Mouse (Mus musculus) ovary, adult 10 weeks (tissue): ENCODE measurements around the gene Reg3b. TPM values are rescaled to one million over a fixed set of nuclear protein-coding genes. Genes with fewer than 3 reads are reported as not detected.

ENCODE experiments used
- polyA plus RNA-seq: library from polyadenylated mRNA; stranded (reverse); fragments of 350-450 nt; fragmentation: Illumina TruSeq; extraction: RNeasy Lipid Tissue Mini Kit (QIAGEN cat#74804); gene quantifications from one replicate; pipeline ENCODE4 v1.2.3, GENCODE M21; 2014

The Reg3b gene
- polyA plus RNA-seq: not detected

DNA sequence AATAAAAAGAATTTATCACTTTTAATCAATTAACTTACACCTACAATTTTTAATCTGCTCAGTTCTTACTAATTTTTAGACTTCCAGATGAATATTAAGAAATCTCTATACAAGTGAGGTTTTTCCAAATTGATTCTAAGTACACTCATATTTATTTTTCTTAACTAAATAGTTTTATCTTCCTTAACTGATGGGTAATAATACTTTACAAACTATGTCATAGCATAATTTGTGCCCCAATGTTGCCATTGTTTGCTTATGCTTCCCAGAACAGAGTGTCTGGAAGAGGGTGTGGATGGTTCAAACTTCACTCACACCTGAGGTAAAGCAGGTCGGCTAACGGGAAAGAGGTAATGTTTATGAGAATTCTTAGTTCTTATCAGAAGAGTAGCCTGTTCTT lies at the start of gene Reg3b:
Gene Reg3b, plus strand, starts transcription at position 301 of the 400 bp plus-strand sequence.

DNA sequence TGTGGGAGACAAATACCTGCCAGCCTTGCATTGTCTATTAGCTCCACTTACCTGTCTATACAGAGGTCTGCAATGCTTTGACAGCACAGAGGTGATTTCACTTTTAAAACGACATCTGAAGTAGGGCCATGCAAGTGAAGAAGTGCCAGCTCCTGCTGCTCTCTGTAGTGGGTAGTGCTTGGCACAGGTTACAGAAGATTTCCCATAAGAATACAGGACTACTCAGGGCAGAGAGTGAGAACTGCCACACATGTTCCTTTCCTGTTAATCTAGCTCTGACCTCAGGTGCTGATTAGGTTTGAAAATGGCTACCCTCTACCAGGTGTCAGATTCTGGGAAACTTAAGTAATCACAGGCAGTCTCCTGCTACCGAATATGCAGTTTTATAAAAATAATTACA lies 8.3 kb downstream of the Reg3b start, which contains the start of gene Reg3d:
Gene Reg3d, minus strand, starts transcription at position 101 of the 400 bp plus-strand sequence.

DNA sequence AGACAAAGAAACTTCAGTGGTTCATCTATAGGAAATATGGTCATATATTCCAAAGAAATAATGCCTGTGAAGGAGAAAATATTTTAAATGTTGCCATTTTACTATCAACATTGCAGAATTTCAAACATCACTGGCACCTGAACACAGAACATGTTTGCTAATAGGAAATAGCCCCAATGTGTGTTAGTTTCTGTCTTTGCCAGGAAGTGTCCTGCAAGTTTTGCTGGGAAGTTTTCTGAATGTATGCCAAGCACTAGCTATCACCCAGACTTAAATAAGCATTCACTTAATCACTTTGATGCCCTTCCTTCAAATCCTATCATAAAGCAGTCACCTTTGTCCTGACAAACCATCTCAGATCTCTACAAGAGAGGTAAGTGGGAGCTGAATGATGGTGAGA lies 10.0 kb downstream of the Reg3b start, which contains the start of gene Reg3a:
Gene Reg3a, plus strand, starts transcription at position 301 of the 400 bp plus-strand sequence.

DNA sequence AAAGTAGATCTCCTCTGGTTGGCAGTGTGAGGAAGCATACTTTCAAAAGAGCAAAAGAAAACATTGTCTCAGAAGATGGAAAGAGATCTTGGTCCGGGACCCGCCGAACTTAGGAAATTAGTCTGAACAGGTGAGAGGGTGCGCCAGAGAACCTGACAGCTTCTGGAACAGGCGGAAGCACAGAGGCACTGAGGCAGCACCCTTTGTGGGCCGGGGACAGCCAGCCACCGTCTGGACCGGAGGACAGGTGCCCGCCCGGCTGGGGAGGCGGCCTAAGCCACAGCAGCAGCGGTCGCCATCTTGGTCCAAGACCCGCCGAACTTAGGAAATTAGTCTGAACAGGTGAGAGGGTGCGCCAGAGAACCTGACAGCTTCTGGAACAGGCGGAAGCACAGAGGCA lies 24.9 kb downstream of the Reg3b start, which contains the start of gene Reg2:
Gene Reg2, plus strand, starts transcription at position 301 of the 400 bp plus-strand sequence.

DNA sequence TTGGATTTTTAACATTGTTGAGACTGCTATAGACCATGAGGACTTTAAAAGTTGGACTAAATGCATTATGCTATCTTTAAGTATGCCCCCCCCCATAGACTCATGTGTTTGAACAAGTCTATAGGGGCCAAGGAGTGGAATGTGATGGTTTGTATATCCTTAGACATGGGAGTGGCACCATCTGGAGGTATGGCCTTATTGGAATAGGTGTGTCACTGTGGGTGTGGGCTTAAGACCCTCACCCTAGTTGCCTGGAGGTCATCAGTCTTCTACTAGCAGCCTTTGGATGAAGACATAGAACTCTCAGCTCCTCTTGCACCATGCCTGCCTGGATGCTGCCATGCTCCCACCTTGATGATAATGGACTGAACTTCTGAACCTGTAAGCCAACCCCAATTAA lies 52.0 kb downstream of the Reg3b start, which contains the start of gene Reg1:
Gene Reg1, plus strand, starts transcription at position 301 of the 400 bp plus-strand sequence.

Other genes with a start within 250 kb of the Reg3b start
- not detected for gene Reg3d, start 8.2 kb downstream of the Reg3b start, polyA plus RNA-seq
- not detected for gene Reg3a, start 10.1 kb downstream of the Reg3b start, polyA plus RNA-seq
- gene Reg2, start 25.0 kb downstream of the Reg3b start, polyA plus RNA-seq: not detected
- gene Reg1, start 52.1 kb downstream of the Reg3b start, polyA plus RNA-seq: not detected
- gene Reg3g, start 98.2 kb downstream of the Reg3b start, polyA plus RNA-seq: not detected